Mouse (Mus musculus) megakaryocyte, embryonic 14.5 days (primary cell): Measurements from ENCODE around the gene Arel1.

Experiments
- FLI1 ChIP-seq: IDR thresholded peaks from 2 replicates; pipeline ENCODE4 v1.6.1; 2012; ENCODE audit warnings: low read length, inconsistent platforms, mixed read lengths
- GATA1 ChIP-seq: IDR thresholded peaks from 3 replicates; pipeline ENCODE4 v1.6.1; 2012; ENCODE audit warnings: mixed read lengths, low read length, inconsistent platforms, borderline replicate concordance

GRCm38 (mm10) chr12:84882796-84883195, 87.9 kb downstream of the Arel1 start:
- TF ChIP-seq GATA1: no peak
- TF ChIP-seq FLI1: no peak
